Mouse (Mus musculus) E14TG2a.4 (cell line): ENCODE measurements at regions not wholly inside any gene's neighbourhood (a gene's known extent, or its start where the extent isn't known, plus 50 kb on each side); places are given as distances from the start of the nearest gene placed in this dataset.
A peak's percentile ranks its signal among the peaks of the same experiment; 100 is the strongest.

Experiments used
- CTCF ChIP-seq: conservative IDR thresholded peaks from 2 replicates; pipeline ENCODE4 v1.5.1; 2014; ENCODE audit warnings: low read length
- NANOG ChIP-seq: IDR thresholded peaks from 2 replicates; pipeline ENCODE4 v1.6.1; 2014; ENCODE audit warnings: borderline replicate concordance, low read length, mixed read lengths
- POU5F1 ChIP-seq: IDR thresholded peaks from 2 replicates; pipeline ENCODE4 v1.6.1; 2014; ENCODE audit warnings: low read length, borderline replicate concordance

- no peak for TF ChIP-seq CTCF
- TF ChIP-seq NANOG: peak; percentile 60; the same call in 1 of the 2 replicates
- TF ChIP-seq POU5F1: no peak
These were observed 187.2 kb downstream of the Ktn1 start for GRCm38 (mm10) chr14:47835408-47835807.
